Mouse (Mus musculus) hindbrain, postnatal 0 days (tissue): ENCODE measurements at regions not wholly inside any gene's neighbourhood (a gene's known extent, or its start where the extent isn't known, plus 50 kb on each side); places are given as distances from the start of the nearest gene placed in this dataset.

Experiments used
- ATAC-seq: fragments of 200-750 bp; cut with Nextera tagmentation; 2 replicates; pipeline ENCODE4 v1.8.0; 2017; ENCODE audit warnings: mild to moderate bottlenecking, moderate TSS enrichment, moderate library complexity
- DNase-seq: peaks from one replicate; pipeline ENCODE4 v3.0.0-alpha.2; 2015; ENCODE audit warnings: low spot score
- H3K27ac ChIP-seq: fragments of 300-500 bp; sonication (generic); 2 replicates; pipeline ENCODE4 v1.5.1; 2014; ENCODE audit warnings: mild to moderate bottlenecking
- H3K27me3 ChIP-seq: fragments of 300-500 bp; sonication (generic); 2 replicates; pipeline ENCODE4 v1.6.1; 2014; ENCODE audit warnings: low read length, mixed read lengths; ENCODE audit not compliant: insufficient read depth
- H3K36me3 ChIP-seq: fragments of 300-500 bp; sonication (generic); 2 replicates; pipeline ENCODE4 v1.6.1; 2014; ENCODE audit warnings: low read length, mixed read lengths; ENCODE audit not compliant: insufficient read depth
- H3K4me1 ChIP-seq: fragments of 300-500 bp; sonication (generic); 2 replicates; pipeline ENCODE4 v1.6.1; 2014; ENCODE audit warnings: antibody characterized with exemption, low read length, mixed read lengths; ENCODE audit not compliant: insufficient read depth
- H3K4me2 ChIP-seq: fragments of 300-500 bp; sonication (generic); 2 replicates; pipeline ENCODE4 v1.6.1; 2014; ENCODE audit warnings: low read depth, mild to moderate bottlenecking, low read length, moderate library complexity, mixed read lengths
- H3K4me3 ChIP-seq: fragments of 300-500 bp; sonication (generic); 2 replicates; pipeline ENCODE4 v1.5.1; 2014; ENCODE audit warnings: low read length
- H3K9ac ChIP-seq: fragments of 300-500 bp; sonication (generic); replicated peaks from 2 replicates; pipeline ENCODE4 v1.6.1; 2014; ENCODE audit warnings: mild to moderate bottlenecking, low read length, moderate library complexity, mixed read lengths
- H3K9me3 ChIP-seq: fragments of 300-500 bp; sonication (generic); 2 replicates; pipeline ENCODE4 v1.6.1; 2016; ENCODE audit warnings: low read length, mixed read lengths
- CTCF ChIP-seq: IDR thresholded peaks from 2 replicates; pipeline ENCODE4 v1.5.1; 2016; ENCODE audit warnings: antibody characterized with exemption, control low read depth, low read depth
- WGBS: fragments of 180-500 bp; shearing (Covaris S2); extraction: QIAGEN DNeasy Blood & Tissue Kit; methylation state at CpG from one replicate; pipeline ENCODE4 v1.1.7; 2014; 5-methylcytosine and 5-hydroxymethylcytosine counted together

DNA sequence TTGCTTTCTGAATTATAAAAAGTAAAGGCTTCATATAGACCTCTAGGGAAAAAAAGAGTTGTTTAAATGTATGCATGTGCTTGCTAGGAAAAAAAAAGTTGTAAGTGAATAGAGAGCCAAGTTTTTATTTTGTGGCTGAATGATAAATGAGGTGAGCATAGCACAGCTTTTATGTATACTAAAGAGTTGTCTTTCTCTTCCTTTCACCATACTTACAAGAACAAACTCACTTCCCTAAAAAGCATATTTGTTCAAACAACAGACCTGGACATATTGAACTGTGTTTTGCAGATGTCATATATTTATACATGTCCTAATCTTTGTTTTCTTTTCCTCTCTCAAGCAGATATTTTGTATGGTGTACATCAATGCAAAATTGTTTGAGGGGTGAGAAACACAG lies 119.4 kb upstream of the Hccs start:
- Histone ChIP-seq H3K27ac (no peak overlapping the region), H3K4me1 (no peaks in the 10 kb centered on the region), H3K27me3 (no peaks in the 10 kb centered on the region), H3K4me2 (no peak overlapping the region), H3K4me3 (no peak overlapping the region), H3K9ac (no peak overlapping the region), H3K9me3 (no peaks in the 10 kb centered on the region), H3K36me3 (no peaks in the 10 kb centered on the region)
- ATAC-seq, result no peak
- TF ChIP-seq CTCF, result no peak
- DNase-seq, result no peak

DNA sequence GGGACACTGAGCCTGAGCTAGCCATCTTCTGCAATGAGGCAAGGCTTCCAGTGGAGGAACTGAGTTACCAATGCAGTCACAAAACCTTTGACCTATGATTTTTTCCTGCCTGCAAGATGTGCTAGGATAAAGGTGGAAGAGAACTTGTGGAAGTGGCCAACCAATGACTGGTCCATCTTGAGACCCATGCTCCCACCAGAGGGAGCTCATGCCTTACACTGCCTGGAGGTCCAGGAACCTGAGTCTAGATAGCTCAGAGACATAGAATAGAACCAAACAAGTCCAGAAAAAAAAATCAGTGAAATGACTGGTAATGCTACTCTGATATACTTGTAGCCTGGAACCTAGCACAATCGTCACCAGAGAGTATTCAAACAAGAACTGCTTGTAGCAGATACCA lies 118.5 kb upstream of the Hccs start:
- Histone ChIP-seq H3K4me3 (no peak overlapping the region), H3K9ac (no peak overlapping the region), H3K27ac (no peak overlapping the region), H3K4me1 (no peaks in the 10 kb centered on the region), H3K27me3 (no peaks in the 10 kb centered on the region), H3K9me3 (no peaks in the 10 kb centered on the region), H3K4me2 (no peak overlapping the region), H3K36me3 (no peaks in the 10 kb centered on the region)
- 80% methylated on average over 1 of the region's 1 CpGs for WGBS
- no peak for TF ChIP-seq CTCF
- ATAC-seq (no peak), DNase-seq (no peak)

DNA sequence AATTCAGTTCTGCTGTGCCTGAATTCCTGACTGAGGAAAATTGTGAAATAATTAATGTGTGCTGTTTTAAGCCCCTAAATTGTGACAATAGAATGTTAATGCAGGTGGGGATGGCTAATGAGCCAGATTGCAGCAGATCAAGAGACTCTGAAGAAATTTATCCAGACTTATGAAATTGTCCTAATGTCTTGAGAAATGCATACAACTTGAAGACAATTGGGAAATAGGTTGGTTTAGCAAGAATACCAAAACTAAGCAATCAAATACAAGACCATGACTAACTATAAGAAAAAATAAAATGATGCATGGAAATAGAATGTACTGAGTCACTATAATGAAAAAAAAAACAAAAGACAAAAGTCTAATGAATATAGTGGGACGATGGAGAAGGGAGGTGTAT lies 113.7 kb upstream of the Hccs start:
- H3K36me3 ChIP-seq, result no peaks in the 10 kb centered on the region
- no peaks in the 10 kb centered on the region for H3K4me1 ChIP-seq
- WGBS, result 86% methylated on average over 1 of the region's 1 CpGs
- no peak overlapping the region for H3K27ac ChIP-seq
- H3K4me2 ChIP-seq, result no peak overlapping the region
- no peak overlapping the region for H3K9ac ChIP-seq
- H3K9me3 ChIP-seq, result no peaks in the 10 kb centered on the region
- DNase-seq, result no peak
- no peaks in the 10 kb centered on the region for H3K27me3 ChIP-seq
- no peak for ATAC-seq
- TF ChIP-seq CTCF, result no peak
- no peak overlapping the region for H3K4me3 ChIP-seq

DNA sequence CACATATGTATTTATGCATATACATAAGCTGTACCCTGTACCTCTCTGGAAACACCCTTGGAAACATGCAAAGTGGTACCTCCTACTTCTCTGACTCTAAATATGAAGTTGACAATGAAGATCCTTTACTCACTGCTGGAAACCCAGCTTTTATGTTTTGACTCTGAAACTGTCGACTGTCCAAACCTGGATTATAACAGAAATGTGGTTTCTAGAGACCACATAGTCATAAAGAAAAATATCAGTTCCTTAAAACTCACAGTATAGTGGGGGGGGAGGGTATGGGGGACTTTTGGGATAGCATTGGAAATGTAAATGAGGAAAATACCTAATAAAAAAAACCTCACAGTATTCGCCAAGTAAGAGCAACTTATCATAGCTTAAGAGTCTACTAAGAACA lies 76.7 kb upstream of the Hccs start:
- Histone ChIP-seq H3K27ac (no peak overlapping the region), H3K36me3 (no peaks in the 10 kb centered on the region), H3K4me2 (no peak overlapping the region), H3K4me1 (no peaks in the 10 kb centered on the region), H3K4me3 (no peak overlapping the region), H3K9me3 (no peaks in the 10 kb centered on the region), H3K27me3 (no peaks in the 10 kb centered on the region), H3K9ac (no peak overlapping the region)
- no peak for TF ChIP-seq CTCF
- 82% methylated on average over 2 of the region's 2 CpGs for WGBS
- DNase-seq (no peak), ATAC-seq (no peak)

DNA sequence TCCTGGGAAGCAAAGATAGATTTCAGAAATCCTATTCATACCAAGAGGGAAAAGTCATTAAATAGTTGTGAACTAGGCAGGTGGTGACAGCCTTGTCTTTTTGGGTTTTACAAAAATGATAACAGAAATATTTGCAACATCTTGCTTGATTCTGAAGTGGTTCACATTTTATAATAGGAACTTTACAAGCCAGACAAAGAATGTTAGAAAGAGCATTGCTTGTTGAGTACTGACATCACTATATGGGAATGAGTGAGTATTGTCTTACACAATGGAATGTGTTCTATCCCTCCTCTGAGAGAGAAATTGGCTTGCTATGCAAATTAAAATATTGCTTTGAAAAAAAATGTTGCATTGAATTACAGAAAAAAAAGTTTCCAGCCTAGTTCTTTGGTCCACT lies 66.5 kb upstream of the Hccs start:
- H3K27me3 ChIP-seq, result no peaks in the 10 kb centered on the region
- no peak for TF ChIP-seq CTCF
- H3K4me2 ChIP-seq, result no peak overlapping the region
- no peaks in the 10 kb centered on the region for H3K9me3 ChIP-seq
- H3K4me3 ChIP-seq, result no peak overlapping the region
- no peaks in the 10 kb centered on the region for H3K4me1 ChIP-seq
- DNase-seq (no peak), ATAC-seq (no peak)
- H3K9ac ChIP-seq, result no peak overlapping the region
- H3K27ac ChIP-seq, result no peak overlapping the region
- H3K36me3 ChIP-seq, result no peaks in the 10 kb centered on the region
